Mouse (Mus musculus) lung, postnatal 0 days (tissue): ENCODE measurements around the gene Tomm40l.

Experiments
- CTCF ChIP-seq: IDR thresholded peaks from 2 replicates; pipeline ENCODE4 v1.5.1; 2016; ENCODE audit warnings: antibody characterized with exemption, mild to moderate bottlenecking
- EP300 ChIP-seq: IDR thresholded peaks from 2 replicates; pipeline ENCODE4 v1.6.1; 2016; ENCODE audit warnings: antibody characterized with exemption, mild to moderate bottlenecking, control low read depth

DNA sequence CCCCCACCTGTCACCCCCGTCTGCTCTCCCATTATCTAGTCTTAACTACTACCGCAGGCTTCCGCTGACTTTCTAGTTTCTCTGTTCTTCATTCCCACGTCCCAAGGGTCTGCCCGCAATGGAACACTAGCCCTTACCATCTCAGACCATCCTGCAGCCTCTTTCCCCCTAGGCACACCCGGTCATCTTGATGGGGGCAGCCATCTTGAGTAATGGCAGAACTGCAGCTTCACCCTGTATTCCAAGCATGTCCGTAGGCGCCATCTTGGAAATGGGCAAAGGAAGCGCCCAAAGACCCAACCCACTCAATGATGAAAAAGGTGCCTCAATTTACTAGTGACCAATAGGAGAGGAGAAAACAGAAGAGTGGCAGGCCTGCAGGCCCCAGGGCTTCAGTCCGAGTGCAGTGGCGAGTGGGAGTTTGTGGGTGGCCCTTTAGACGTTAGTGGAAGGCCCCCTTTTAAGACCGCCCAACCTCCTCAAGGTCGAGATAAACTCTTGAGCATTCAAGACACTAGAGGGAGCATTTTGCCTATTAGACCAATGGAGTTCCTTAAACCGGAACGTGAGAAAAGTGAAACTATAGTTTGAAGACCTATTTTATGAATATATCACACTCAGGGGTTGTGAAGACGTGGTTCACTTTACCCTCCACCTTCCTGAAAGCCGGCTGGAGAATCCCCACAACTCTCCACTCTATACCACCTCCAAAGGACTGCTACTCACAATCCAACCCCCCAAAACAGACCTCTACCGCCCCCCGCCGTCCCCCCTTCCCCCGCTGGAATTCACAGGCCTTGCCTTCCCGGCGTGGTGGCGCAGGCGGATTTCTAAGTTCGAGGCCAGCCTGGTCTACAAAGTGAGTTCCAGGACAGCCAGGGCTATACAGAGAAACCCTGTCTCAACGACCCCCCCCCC lies at the start of gene Tomm40l:
- TF ChIP-seq CTCF: peak; percentile 82
- no peak for TF ChIP-seq EP300
